Mouse (Mus musculus) forebrain, embryonic 14.5 days (tissue): ENCODE measurements around the gene Tbxa2r. TPM values are rescaled to one million over a fixed set of nuclear protein-coding genes. Genes with fewer than 3 reads are reported as not detected.
A peak's percentile ranks its signal among the peaks of the same experiment; 100 is the strongest.

Experiments
- ATAC-seq: fragments of 200-750 bp; cut with Nextera tagmentation; 2 replicates; pipeline ENCODE4 v1.8.0; 2017; ENCODE audit warnings: mild to moderate bottlenecking, moderate library complexity
- DNase-seq: peaks from one replicate; pipeline ENCODE4 v3.0.0-alpha.2; 2015; ENCODE audit warnings: low spot score
- H3K27ac ChIP-seq: fragments of 300-500 bp; sonication (generic); 2 replicates; pipeline ENCODE4 v1.5.1; 2014; ENCODE audit warnings: low read depth, mild to moderate bottlenecking, control low read depth, low read length, moderate library complexity
- H3K27me3 ChIP-seq: fragments of 300-500 bp; sonication (generic); replicated peaks from 2 replicates; pipeline ENCODE4 v1.6.1; 2014; ENCODE audit warnings: low read length, control low read depth, mixed read lengths; ENCODE audit not compliant: control insufficient read depth, insufficient read depth
- H3K36me3 ChIP-seq: fragments of 300-500 bp; sonication (generic); 2 replicates; pipeline ENCODE4 v1.6.1; 2014; ENCODE audit warnings: low read length, control low read depth; ENCODE audit not compliant: control insufficient read depth, insufficient read depth
- H3K4me1 ChIP-seq: fragments of 300-500 bp; sonication (generic); 2 replicates; pipeline ENCODE4 v1.6.1; 2014; ENCODE audit warnings: antibody characterized with exemption, low read length, control low read depth; ENCODE audit not compliant: control insufficient read depth, insufficient read depth
- H3K4me2 ChIP-seq: fragments of 300-500 bp; sonication (generic); 2 replicates; pipeline ENCODE4 v1.6.1; 2014; ENCODE audit warnings: mild to moderate bottlenecking, control low read depth, low read length
- H3K4me3 ChIP-seq: fragments of 300-500 bp; sonication (generic); 2 replicates; pipeline ENCODE4 v1.5.1; 2014; ENCODE audit warnings: low read depth, low read length, control low read depth
- H3K9ac ChIP-seq: fragments of 300-500 bp; sonication (generic); 2 replicates; pipeline ENCODE4 v1.6.1; 2014; ENCODE audit warnings: mild to moderate bottlenecking, low read length, control low read depth, moderate library complexity
- H3K9me3 ChIP-seq: fragments of 300-500 bp; sonication (generic); replicated peaks from 2 replicates; pipeline ENCODE4 v1.6.1; 2016; ENCODE audit warnings: low read length, control low read depth, mixed read lengths; ENCODE audit not compliant: control insufficient read depth
- WGBS: fragments of 180-500 bp; shearing (Covaris S2); extraction: QIAGEN DNeasy Blood & Tissue Kit; methylation state at CpG from one replicate; pipeline ENCODE4 v1.1.7; 2014; 5-methylcytosine and 5-hydroxymethylcytosine counted together
- polyA plus RNA-seq: library from polyadenylated mRNA; unstranded; fragments of >200 nt; fragmentation: Nextera tagmentation; extraction: Ambion mirVana; gene quantifications from 2 replicates; pipeline ENCODE4 v1.2.1, GENCODE M21; 2014

The Tbxa2r gene
- polyA plus RNA-seq, 1 experiment from 2014 or later = 2.9 TPM

DNA sequence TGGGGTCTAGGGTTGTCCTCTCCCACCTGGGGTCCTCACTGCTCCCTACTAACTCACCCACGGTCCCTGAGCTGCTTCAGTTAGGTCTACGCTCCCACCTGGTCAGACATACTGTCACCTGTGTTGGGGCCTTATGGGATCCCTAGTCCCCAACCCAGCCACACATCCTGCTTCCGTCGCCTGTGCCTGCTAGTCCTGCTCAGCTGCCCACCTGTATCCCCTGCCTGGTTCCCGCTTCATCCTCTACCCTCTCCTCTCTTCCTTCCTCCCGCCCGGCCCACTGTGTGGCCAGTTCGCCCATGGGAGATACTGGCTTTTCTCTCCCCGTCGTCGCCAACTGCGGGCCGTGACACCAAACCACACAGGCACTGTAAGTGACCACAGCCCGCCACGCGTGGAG lies 12.9 kb upstream of the Tbxa2r start:
- ATAC-seq = no peak
- Histone ChIP-seq H3K27ac (no peak overlapping the region), H3K27me3 (no peaks in the 10 kb centered on the region), H3K4me1 (peaks cover 9% of the 10 kb centered on the region), H3K4me2 (no peak overlapping the region), H3K36me3 (peaks cover 77% of the 10 kb centered on the region), H3K4me3 (no peak overlapping the region), H3K9ac (no peak overlapping the region), H3K9me3 (no peaks in the 10 kb centered on the region)
- no peak for DNase-seq
- 93% methylated on average over 16 of the region's 16 CpGs for WGBS

DNA sequence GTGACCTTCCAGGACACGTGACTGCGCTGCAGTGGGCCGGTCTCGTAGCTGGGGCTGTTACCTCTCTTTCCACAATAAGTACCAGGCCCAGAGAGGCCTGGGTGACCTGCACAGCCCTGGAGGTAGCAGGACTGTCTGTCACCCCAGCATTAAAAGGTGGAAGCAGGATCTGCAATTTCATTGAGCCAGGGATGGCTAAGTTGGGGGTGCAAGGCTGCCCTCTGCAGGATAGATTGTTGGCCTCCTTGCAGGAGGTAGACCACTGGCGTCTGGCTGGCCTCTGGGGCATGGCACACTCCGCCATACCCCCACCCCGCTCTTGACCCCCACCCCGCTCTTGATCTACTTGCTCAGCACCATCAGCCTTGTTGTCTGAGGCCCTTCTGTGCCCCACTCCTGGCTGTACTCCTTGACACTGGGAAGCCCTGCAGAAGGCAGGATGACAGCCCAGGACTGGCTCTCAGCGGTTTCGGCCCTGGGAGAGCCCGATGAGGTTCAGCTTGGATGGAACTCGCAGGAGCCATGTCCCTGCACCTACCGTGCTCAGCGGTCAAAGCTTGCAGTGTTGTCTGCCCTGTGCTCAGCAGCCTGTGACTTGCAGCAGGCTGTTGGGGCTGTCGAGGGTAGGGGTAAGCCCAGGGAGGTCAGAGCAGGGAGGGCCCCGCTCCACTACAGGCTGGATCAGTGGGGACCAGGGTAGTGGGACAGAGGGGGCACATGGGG lies 12.0 kb upstream of the Tbxa2r start:
- Histone ChIP-seq H3K4me3 (no peak overlapping the region), H3K27ac (no peak overlapping the region), H3K4me2 (no peak overlapping the region), H3K36me3 (peaks cover 67% of the 10 kb centered on the region), H3K9me3 (no peaks in the 10 kb centered on the region), H3K4me1 (peaks cover 9% of the 10 kb centered on the region), H3K27me3 (no peaks in the 10 kb centered on the region), H3K9ac (peak overlapping the region; percentile 1; the same call in 1 of the 2 replicates)
- ATAC-seq (no peak), DNase-seq (no peak)
- WGBS = 38% methylated on average over 16 of the region's 16 CpGs

DNA sequence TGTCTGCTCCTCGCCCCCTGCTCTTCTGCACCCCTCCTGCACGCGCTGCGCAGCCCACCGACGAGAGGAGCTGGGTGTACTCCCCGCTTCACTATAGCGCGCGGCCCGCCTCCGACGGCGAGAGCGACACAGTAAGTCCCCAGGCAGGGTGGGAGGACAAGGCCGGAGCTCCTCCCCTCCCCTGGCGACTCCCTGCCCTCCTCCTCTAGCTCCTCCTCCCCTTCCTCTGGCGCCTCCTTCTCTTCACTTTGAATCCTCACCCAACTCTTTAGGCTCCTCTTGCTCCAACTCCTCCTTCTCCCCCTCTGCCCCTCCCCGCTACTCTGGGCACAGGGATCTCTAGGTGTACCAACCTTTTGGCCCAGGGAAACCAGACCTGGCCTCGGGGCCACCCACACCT lies 11.3 kb upstream of the Tbxa2r start:
- ATAC-seq (no peak), DNase-seq (peak; percentile 29)
- Histone ChIP-seq H3K4me3 (no peak overlapping the region), H3K4me2 (no peak overlapping the region), H3K4me1 (peaks cover 9% of the 10 kb centered on the region), H3K27ac (no peak overlapping the region), H3K9me3 (no peaks in the 10 kb centered on the region), H3K36me3 (peaks cover 62% of the 10 kb centered on the region), H3K27me3 (no peaks in the 10 kb centered on the region), H3K9ac (peak overlapping the region; percentile 1; the same call in 1 of the 2 replicates)
- WGBS = 16% methylated on average over 17 of the region's 20 CpGs

DNA sequence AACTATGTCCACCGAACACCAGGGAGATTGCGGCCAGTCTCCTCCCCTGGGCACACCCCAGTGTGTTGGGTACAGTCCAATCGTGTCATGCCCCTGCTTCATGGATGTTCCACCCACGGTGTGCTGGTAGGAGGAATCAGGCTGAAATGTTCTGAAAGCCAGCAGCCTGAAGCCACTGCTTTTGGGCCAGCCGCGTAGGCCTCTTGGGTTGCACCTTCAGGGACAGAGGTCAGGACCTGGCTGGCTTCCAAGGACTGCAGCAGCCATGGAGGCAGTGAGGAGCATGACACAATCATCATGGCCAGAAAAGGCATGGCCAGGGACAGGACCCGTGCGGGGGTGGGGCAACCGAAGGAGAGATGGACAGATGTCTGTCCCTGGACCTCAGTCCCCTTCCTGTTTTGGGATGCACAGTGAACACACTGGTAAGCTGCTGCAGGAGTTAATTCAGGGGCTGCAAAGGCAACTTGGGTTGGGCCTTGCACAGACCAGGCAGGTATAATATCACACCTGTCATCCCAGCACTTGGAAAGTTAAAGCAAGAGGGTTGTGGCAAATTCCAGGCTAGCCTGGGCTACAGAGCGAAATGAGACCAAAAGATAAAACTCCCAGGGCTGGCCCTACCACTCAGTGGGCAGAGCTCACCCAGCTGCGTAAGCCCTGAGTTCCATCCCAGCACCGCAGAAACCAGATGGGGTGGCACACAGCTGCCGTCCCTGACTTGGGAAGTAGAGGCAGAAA lies 9.8 kb upstream of the Tbxa2r start:
- Histone ChIP-seq H3K9me3 (no peaks in the 10 kb centered on the region), H3K27ac (no peak overlapping the region), H3K4me2 (no peak overlapping the region; the same call in 1 of the 2 replicates), H3K4me1 (peaks cover 9% of the 10 kb centered on the region), H3K27me3 (no peaks in the 10 kb centered on the region), H3K9ac (peak overlapping the region; percentile 59; the same call in 1 of the 2 replicates), H3K4me3 (no peak overlapping the region), H3K36me3 (peaks cover 62% of the 10 kb centered on the region)
- WGBS = 93% methylated on average over 13 of the region's 13 CpGs
- DNase-seq (no peak), ATAC-seq (no peak)

DNA sequence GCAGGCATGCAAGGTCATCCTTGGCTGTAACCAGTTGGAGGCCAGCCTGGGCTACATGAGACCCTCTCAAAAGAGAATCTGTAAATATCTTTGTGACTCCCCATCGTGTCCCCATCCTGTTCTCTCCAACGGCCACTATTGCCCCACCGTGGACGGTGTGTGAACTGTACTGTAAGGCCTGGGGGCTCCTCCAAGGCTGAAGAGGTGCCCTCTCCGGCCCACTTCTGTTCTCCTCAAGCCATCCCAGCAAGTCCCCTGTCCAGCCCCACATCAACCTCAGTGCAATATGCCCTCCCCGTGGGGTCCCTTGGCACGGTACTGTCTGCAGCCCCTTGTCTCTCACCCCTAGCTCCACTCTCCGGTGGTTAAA lies 9.2 kb upstream of the Tbxa2r start:
- H3K27ac ChIP-seq = peak overlapping the region; percentile 91; the same call in 1 of the 2 replicates
- no peak for DNase-seq
- no peaks in the 10 kb centered on the region for H3K9me3 ChIP-seq
- 43% methylated on average over 8 of the region's 8 CpGs for WGBS
- H3K4me1 ChIP-seq = peaks cover 9% of the 10 kb centered on the region
- H3K4me2 ChIP-seq = peak overlapping the region; percentile 70
- peaks cover 62% of the 10 kb centered on the region for H3K36me3 ChIP-seq
- no peaks in the 10 kb centered on the region for H3K27me3 ChIP-seq
- peak overlapping the region; percentile 93 for H3K4me3 ChIP-seq
- H3K9ac ChIP-seq = peak overlapping the region; percentile 59
- ATAC-seq = no peak

DNA sequence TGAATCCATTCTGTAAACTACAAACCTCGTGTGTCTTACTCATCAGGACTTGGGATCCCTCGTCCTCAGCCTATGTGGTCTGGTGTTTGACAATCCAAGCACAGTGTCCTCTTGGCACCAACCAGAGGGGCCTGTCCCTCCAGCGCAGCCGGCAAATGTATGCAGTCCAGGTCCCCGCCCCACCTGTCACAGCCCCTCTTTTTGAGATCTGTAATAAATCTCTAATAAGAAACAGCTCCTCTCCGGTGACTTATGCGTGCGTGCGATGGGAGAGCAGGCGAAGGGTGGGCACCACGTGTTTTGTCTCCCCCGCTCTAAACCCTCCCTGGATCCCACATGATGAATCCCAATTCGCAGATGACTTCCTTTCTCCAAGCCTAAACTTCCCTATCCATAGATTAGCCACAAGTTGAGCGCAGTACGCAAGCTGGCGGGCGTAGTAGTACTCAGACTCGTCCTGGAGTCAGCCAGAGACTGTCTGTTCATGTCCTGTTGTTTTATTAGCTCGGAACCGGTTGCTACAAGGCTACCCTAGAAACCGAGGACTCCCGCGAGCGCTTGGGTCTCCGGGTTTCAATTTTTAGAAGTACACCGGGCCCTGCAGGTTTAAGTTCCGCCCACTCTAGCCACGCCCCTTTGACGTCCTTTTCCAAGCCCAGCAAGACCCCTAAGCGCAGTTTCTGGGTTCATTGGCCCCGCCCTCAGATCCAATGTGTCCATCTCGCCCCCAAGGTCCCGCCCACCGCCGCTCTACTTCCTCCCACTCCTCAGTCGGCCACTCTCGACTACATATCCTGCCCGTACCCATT lies 8.6 kb upstream of the Tbxa2r start:
- no peaks in the 10 kb centered on the region for H3K9me3 ChIP-seq
- peaks cover 62% of the 10 kb centered on the region for H3K36me3 ChIP-seq
- WGBS = 2% methylated on average over 38 of the region's 38 CpGs
- H3K27me3 ChIP-seq = no peaks in the 10 kb centered on the region
- DNase-seq (peak; percentile 99), ATAC-seq (peak; percentile 0; the same call in 1 of the 2 replicates)
- peak overlapping the region; percentile 93 for H3K4me3 ChIP-seq
- H3K4me2 ChIP-seq = peak overlapping the region; percentile 70
- peak overlapping the region; percentile 59 for H3K9ac ChIP-seq
- H3K4me1 ChIP-seq = peaks cover 9% of the 10 kb centered on the region
- peak overlapping the region; percentile 91 for H3K27ac ChIP-seq

DNA sequence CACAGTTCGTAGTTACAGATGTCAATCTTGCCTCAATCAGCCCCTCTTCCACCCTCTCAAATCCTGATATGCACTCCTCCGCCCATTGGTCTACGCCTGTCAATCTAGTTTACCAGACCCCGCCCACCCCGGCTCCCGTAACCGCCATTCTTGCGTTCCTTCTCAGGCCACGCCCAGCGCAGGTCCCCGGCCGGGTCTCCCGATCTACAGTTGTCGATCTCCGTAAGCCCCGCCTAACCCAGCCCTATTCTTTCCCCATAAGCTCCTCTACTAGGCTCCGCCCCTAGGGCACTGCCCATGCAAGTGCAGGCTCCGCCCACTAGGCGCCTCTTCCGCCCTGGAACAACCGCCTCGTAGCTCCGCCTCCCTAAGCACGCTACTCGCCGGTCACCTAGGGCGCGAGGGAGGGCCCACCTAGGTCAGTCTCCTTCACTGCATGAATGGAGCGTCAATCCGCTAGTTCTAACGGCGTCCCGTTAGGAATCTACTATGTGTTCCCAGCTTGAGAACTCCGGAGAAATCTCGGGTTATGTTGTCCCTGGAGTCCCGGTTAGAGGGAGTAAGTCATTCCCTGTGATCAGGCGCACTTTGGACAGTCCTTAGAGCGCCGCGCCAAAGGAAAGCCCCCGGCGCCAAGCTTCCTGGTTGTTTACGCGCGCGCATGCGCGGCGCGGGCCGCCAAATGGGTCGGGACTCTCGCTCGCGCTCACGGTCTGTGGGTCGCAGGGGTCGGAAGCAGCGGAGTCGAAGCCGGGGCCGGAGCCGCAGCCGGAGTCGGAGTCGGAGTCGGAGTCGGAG lies 7.8 kb upstream of the Tbxa2r start, which contains the start of gene Cactin:
Gene Cactin (plus strand): TSS at position 554 of the 798 bp plus-strand sequence.
- peak; percentile 100 for DNase-seq
- Histone ChIP-seq H3K4me1 (peaks cover 9% of the 10 kb centered on the region), H3K27me3 (no peaks in the 10 kb centered on the region), H3K27ac (peak within 1 kb of the TSS; percentile 91), H3K4me2 (peak within 1 kb of the TSS; percentile 70), H3K9ac (peak within 1 kb of the TSS; percentile 82), H3K9me3 (no peaks in the 10 kb centered on the region), H3K4me3 (peak within 1 kb of the TSS; percentile 93), H3K36me3 (peaks cover 62% of the 10 kb centered on the region)
- peak; percentile 93 for ATAC-seq
- under 1% methylated on average over 68 of the region's 68 CpGs for WGBS

DNA sequence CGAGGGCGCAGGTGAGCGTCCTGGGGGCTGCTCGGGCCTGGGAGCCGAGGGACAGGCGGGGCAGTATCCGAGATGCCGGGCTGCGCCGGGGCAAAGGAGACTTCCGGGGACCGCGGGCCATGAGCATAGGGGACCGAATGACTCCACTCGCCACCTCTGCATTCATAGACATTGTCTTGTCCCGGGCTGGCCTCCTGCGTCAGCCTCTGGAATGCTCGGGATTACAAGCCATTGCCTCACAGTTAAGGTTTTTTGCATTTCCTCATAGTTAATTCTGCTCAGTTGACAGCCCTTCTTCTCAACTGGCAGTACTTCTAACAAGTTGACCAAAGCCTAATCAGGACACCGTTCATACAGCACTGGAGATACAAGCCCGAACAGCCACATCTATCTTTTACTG lies 7.1 kb upstream of the Tbxa2r start:
- 4% methylated on average over 16 of the region's 20 CpGs for WGBS
- Histone ChIP-seq H3K36me3 (peaks cover 62% of the 10 kb centered on the region), H3K27me3 (no peaks in the 10 kb centered on the region), H3K9me3 (no peaks in the 10 kb centered on the region), H3K4me1 (peaks cover 9% of the 10 kb centered on the region), H3K4me2 (peak overlapping the region; percentile 70), H3K27ac (peak overlapping the region; percentile 91; the same call in 1 of the 2 replicates), H3K4me3 (peak overlapping the region; percentile 93), H3K9ac (peak overlapping the region; percentile 82)
- ATAC-seq (peak; percentile 1; the same call in 1 of the 2 replicates), DNase-seq (no peak)
